Mouse (Mus musculus) regulatory T cell (primary cell): ENCODE results near the gene Ranbp3l.

Source experiments
- in situ Hi-C: fragments of 300-600 bp; cut with MboI, MseI; formaldehyde crosslinking; loops from one replicate; pipeline ENCODE4 v1.15.1; 2025; ENCODE audit warnings: high pct_unique_total_duplicates

Ranbp3l gene

DNA sequence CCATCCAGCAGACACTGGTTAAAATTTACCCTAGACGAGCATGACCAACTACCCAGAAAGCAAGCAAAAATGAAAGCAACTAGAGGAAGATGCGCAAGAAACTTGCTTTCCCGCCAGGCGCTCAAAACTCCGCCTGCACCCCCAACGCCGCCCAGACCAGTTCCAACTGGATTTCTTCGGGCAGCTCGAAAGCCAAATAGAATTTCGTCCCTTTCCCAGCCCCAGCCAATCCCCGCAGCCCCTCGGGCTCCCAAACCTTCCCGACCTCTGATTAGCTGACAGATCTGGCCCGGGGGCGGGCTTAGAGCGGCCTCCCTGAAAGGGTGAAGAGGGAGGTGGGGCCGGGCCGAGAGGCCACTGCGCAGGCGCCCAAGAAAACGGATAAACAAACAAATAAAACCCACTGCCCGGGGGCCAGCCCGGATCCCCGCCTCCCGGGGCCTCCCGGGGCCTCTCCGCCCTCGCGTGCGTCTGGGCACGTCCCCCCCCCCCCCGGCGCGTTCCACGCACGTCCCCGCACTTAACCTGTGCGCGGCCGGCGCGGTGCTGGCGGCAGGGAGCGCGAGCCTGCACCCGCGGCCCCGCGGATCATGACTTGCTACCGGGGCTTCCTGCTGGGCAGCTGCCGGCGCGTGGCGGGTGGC lies 103.3 kb downstream of the Ranbp3l start, which contains the start of gene Nadk2:
TSS of gene Nadk2 (plus strand) at position 349 of the 644 bp plus-strand sequence.
- in situ Hi-C loops = no loop called here

DNA sequence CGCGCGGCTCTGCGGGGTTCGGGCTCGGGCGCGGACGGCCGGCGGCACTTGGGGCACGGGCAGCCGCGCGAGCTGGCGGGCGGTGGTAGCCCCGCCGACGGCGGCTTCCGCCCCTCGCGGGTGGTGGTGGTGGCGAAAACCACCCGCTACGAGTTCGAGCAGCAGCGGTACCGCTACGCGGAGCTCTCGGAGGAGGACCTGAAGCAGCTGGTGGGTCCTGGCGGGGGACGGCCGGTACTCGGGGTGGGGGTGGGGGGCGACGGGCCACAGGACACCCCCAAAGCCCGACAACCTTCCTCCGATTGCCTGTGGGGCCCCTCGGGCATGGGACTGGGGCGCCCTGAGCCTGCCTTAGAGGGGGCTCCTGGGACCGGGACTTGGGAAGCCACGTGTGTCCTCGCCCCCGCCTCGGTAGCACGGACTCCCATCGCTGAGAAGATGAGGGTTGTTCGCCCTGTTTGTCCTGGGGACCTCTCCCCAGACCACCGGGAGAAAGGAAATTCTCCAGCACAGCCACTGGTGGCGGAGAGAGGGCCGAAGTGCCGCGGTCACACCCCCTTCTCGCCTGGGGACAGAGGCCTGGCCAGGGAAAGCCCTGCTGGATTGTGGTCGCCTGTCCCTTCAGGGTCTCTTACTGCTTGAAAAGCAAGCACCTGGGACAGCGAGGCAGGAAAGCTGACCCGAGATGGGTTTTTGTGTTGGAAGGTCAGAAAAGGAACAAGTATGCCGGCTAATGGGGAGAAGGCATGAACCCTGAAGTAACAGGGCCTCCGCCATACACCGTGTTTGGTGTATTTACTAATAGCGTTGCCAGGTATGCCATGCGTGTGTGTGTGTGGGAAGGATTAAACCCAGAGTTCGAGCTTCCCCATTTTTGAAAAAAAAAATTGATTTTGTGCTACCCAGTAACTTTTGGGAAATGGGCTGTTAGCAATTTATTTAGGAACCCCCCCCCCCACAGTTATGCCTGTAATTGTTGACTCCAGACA lies 104.1 kb downstream of the Ranbp3l start:
- in situ Hi-C loops = no loop called here

DNA sequence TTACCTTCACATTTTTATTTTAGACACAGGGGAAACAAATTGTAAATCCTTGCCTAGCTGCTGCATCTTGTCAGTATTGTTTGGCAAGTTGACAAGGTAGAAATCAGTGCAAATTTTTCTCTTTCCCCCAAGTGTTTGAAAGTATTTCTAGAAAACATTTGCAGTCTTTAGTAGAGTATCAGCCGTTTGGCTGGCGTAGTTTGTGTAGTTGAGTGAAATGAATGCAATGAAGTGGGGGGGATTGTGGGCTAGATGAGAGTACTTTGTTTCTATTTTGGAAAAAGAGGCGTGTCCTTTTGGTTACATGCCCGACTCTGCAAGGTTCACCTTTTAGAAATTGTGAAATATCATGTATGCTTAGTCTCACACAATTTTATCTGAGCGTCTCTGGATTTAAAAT lies 104.9 kb downstream of the Ranbp3l start:
- in situ Hi-C loops = no loop called here

DNA sequence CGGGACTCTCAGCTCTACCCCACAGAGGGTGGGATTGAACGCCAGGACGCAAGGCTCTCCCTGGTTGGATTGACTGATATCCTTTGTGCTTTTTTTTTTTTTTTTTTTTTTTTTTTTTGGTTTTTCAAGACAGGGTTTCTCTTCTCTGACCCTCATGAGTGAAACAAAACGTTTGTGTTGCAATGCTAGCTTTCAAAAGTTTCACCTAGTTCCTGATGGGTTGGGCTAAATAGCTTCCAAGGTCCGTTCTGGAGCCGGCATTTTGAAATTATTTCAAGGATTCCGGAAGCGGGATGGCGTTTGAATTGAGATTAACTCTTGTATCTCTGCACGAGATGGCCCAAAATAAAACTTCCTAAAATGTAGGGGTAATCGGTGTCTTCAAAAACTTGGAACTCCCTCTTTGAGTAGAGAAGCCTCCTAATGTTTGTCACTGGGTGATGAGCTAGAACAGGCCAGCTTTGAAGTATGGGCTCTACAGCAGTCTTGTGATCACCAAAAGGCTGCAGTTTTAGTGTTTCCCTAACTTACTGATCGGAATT lies 105.4 kb downstream of the Ranbp3l start:
- in situ Hi-C loops = no loop called here

DNA sequence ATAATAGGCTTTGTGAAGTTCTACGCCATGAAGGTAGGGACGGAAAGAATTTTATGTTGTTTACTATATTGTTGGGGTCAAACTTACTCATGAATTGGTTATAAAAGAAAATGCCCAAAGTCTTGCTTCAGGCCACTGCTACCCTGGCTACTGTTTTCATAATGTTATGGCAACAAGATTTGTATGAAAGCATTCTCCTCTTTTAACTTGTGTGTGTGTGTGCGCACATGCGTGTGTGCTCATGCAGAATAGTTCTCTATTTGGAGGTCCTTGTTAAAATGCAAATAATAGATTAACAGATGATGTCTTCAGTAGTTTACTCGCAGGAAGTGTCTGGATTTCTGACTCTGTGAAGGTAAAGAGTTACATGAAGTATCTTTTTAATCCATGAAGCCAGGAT lies 105.9 kb downstream of the Ranbp3l start:
- in situ Hi-C loops = no loop called here

DNA sequence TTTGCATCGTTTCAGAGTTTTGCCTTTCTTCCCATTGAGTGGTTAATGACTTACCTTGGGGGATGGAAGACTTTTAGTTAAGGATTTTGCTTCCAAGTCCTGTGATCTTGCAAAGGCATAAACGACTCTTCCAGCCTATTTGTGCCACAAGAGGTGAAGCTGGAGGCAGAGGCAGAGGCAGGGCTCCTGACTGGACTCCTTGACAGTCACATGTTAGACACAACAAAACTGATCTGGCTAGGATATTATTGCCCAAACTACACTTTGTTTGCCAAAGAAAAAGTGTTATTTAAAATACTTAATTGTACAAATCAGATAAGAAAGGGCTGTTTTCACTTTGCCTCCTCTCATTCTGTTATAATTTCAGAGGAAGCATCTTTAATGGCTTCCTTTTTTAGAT lies 106.4 kb downstream of the Ranbp3l start:
- in situ Hi-C loops = no loop called here

DNA sequence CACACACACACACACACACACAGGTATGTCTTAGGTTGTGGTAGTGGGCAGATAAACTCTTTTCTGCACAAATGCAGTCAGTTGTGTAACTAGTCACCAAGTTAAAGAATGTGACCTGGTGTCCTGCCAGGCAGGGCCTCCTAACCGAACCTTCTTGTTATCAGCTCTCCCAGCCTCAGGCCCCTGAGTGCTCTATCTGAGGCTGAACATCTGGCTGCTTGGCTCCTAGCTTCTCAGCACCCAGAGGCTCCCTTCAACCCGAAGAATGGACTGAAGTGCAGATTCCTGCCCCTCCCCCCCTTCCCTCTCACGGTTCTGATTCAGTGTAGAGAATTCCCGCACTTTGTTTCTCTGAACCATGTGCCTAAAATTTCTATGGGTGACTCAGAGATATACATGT lies 106.9 kb downstream of the Ranbp3l start:
- in situ Hi-C loops = loop anchor here (5.0 kb wide), 1 partner anchor 973 kb away; no protein-coding TSS in a partner anchor

DNA sequence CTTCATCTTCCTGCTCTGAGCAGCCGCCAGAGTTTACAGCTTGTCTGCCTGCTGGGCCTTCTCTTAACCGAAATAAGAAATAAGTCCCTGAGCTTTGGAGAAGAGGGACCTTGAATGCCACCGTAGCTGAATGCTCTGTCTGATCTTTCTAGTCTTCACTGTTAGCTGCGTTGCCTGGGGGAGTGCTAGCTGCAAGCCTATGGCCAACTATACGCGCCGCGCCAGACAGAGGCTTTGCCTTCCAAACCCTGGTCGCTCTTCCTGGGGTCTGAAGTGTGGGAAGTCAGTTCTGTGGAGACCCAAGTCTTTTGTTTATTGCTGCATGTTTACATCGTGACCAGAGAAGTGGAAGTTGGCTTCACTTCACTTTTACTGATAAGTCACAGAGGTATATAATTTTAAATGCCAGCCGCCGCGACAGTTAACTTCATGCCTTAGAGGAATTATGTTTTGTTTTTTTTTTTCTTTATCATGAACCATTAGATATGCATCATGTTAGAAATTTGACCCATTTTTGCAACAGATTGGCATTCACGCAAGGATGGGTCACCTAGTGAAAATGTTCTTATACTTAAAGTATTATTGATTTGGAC lies 108.0 kb downstream of the Ranbp3l start:
- in situ Hi-C loops = loop anchor here (5.0 kb wide), 1 partner anchor 972 kb away; no protein-coding TSS in a partner anchor

DNA sequence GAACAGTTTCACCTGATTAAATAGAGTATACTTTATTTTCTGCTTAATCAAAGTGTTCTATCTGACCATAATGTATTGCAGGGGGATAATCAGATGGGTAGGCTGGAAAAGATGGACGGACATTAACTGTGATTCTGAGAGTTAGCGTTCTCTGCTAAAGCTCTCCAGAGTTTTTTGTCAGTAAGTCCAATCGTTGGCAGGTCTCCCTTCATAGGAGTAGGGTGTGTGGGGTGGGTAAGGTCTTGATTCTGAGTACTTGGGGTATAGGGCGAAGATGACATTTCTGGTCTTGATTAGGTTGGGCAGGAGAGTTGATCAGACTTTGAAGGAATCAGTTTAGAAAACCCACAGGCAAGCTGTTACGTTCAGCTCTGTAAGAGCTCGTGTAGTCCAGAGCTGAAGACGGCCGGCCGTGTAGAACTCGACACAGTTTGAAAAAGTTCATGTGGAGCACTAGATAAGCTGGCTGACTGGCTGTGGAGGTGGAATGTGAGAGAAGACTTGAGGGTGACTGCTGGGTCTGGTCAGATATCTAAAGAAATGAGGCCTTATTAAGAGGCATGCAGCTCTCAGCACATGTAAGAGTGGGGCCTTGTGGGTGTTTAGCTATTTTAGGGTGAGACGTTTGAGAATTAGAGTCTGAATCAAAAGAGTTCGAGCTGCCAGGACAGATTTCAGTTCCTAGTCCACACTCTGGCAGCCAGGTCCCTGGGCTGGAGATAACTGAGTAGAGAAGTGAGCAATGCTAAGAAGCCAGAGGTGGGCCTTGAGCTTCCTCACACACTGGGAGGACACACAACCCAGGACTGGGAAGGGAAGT lies 110.9 kb downstream of the Ranbp3l start:
- in situ Hi-C loops = loop anchor here (5.0 kb wide), 1 partner anchor 969 kb away; no protein-coding TSS in a partner anchor

DNA sequence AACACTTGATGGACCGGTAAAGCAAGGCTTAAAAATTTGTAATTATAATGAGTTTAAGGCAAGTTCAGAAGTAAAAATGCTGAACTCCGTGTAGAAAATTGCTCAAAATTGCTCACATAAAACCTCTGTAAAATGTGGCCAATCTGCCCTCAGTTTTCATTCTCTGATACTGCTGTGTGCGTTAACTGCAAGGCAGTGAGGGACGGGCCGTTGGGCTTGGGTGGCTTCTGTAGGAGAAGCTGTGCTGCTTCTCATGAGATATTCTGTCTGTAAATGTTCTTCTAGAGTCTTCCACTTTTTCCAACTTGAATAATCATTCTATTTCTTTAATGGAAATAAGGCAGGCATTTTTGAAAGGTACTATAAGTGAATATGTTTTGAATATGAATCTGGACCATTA lies 111.9 kb downstream of the Ranbp3l start:
- in situ Hi-C loops = loop anchor here (5.0 kb wide), 1 partner anchor 968 kb away; no protein-coding TSS in a partner anchor

DNA sequence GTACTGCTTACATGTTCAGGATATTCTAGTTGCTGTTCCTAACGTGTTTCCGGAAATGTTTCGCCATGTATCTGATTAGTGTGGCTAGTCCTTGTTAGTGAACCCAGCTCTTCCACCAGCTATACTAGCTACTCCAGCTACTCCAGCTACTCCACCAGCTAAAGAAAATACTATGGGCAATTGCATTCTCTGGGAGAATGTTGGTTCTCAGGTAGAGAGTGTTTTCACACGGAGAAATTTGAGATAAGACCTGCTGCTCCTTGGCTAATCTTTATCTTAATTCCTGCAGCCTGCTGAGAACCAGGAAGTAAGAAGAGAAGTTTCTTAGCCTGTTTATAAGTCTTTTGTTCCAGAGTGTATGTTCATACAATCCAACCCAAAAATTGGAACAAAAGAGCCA lies 112.5 kb downstream of the Ranbp3l start:
- in situ Hi-C loops = no loop called here

DNA sequence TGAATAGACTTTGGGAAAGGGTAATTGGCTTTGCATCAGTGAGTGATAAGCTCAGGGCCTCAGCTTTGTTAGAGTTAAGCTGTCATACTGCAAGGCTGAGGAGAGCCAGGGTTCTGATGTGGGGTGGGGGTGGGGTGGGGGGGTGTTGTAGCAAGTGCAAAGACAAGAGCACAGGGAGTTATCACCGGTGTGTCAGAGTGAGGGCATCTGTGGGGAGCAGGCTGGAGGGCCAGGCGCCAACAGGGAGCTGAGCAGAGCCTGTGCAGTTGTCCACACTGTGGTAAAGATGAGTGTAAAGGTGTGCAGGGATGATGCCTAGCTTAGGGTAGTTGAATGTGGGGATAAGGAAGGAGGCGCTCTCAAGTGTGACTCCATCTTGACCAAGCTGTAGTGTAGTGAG lies 113.5 kb downstream of the Ranbp3l start:
- in situ Hi-C loops = no loop called here

DNA sequence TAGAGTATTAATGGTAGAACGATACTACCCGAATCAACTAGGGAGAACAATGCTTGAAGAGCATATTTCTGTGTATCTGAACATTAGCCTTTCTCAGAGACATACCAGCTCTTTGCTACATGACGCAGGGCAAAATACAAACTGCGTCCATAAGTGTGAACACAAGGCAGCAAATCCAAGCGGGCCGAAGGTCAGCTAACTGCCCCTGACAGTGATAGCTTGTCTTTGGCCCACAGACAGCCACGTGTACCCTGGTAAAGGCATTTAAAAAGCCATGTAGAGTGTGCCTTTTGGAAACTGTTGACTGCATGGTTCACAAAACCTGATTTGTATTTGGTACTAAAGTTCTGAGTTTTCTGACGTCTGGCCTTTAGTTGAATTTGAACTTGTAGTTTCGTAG lies 115.0 kb downstream of the Ranbp3l start:
- in situ Hi-C loops = no loop called here

DNA sequence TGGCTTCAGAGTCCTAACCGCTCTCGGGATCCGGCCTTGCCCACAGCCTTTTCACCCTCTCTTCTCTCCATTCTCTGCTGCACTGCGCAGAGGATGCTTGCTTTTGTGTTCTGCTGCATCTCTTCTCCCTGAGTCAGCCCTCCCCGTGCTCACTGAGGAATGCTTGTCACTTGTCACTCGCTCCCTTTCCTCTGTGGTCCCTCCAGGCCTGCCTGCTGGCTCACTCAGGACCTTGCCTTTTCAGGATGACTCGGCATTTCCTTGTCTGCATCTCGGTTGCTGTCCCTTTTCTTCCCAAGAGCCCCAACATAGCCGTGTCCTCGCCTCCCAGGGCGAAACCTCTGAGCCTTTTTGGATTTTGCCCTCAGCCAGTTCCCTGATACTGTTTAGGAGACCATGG lies 119.1 kb downstream of the Ranbp3l start:
- in situ Hi-C loops = no loop called here

DNA sequence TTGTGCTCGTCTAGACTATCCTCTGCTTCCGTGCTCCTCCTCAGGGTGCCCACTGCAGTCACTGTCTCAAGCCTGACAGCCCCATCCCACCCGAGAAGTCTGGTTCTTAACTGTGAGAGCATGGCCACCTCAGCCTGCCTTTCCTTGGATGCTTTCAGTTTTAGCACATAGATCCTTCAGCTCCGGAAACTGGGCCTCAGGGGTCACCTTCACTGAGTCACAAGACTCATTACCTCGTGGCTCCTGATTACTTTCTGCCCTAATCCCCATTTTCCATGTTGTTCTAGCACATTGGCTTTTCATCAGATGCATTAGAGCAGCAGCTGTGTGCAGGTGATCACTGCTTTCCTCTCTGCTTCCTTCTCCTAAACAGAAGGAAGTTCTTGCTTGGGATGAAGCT lies 119.7 kb downstream of the Ranbp3l start:
- in situ Hi-C loops = no loop called here

DNA sequence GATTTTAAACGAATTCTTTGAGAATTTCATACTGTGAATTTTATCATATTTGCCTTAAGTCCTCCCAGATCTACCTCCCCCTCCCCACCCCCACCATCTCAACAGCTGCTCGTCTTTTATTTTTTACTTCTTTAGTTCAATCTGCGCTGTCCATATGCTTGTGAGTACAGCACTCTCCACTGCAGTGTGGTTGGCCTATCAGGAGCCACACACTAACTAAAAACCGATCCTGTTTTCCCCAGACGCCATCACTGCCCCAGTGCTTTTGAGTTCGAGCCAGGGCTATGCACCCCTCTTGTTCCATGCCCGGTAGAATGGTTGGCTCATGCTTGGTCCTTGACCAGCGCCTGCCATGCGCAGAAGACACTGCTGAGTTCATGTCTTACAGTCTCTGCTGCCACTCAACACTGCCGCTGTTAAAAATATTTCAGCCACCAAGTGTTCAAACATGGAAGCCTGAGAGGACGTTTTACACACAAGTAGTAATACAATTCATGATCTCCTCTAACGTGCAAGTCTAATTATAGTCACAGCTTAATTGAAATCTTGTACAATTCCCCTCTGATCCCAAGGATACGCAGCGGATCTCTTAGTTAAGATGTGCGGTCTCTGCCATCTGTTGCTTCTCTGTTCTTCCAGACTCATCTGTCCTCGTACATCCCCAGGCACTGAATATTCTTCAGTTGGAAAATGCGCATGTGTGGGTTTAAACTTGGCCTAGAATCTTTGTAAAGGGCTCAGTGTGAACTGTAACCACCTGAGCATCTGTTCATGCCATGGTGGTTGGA lies 120.3 kb downstream of the Ranbp3l start:
- in situ Hi-C loops = no loop called here

DNA sequence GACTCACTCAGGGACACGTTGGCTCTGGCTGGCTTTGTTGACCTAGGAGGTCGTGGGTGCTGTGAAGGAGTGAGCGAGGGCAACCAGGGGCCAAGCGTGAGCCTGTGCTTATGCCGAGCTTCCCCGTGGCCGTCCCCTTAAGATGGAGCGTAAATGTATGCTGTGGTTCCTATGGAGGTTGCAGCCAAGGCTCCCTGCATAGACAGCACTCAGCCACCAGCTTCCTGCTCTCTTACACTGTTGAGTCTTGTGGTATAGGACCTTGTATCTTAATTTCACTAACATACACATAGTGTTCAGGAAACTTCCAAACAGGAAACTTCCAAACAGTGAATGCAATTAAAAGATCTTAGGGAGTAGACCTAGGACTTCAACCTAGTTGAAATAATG lies 120.9 kb downstream of the Ranbp3l start:
- in situ Hi-C loops = no loop called here

DNA sequence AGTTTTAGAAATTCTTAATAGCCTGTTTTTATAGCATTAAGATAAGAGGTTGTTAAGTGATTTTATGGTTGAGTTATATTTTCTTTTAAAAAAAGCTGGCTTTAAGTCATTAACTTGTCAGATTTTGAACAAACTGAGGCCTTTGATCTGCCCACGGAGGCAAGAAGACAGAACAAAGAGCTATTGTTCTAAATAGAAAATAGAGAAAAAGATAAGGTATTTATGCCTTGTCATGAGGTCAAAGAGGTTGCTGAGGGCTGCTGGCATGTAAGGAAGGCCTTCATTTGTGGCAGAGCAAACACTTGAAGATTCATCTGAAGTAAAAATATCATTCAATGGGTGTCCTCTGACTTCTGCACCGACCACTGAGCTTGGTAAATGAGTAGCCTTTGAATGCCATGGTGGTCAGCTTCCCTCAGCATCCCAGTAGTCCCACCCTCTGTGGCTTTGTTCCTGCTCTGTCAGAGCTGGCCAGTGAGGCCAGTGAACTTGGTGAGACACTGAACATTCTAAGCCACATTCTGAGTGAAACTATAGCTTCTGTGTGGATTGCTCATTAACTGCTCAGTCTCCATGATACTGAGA lies 121.5 kb downstream of the Ranbp3l start:
- in situ Hi-C loops = no loop called here

DNA sequence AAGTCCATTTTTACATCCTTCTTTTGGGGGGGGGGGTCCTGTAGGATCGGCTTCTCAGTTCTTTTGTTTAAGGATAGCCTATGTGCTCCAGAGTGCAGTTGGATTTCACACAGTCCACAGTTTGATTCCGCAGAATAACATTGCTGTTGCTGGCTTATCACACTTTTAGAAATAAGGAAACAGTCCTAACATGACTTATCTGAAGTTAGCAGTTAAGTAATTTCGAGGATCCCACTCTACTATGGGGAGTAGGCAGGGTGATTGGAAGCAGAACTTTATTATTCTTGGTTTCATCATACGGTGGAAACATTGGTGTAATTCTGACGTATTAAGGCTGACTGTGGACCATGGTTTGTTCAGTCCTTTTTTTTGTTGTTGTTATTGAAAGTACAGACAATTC lies 122.9 kb downstream of the Ranbp3l start:
- in situ Hi-C loops = no loop called here
